26 mouse cellular contexts compared by ENCODE assay signal in the genomic region with DNA sequence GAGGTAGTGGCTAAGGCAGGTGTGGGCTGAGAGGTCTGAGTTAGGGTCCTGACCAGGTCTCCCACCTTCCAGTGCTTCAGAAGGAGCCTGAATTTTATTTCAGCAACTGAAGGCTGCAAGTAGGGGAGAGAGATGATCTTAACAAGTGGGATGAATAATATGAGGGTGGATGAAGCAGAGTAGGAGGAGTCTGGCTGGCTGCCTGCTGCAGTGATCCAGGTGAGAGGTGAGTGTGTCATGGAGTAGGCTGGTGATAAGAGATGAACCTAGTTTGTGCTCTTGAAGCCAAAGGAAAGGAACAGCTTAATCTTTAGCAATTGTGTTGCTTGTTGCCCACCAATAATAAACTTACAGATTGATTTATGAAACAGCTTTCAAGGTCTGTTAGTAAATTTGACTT.
"Had no signal": no experiment of that assay in that cellular context is flagged by ENCODE, and none has a peak within 500 bp of the region (broad histone marks: within the 10 kb centered on the region; RNA-seq: fewer than 3 reads in every experiment).

No protein-coding gene starts in this region.

- DNase-seq: gastrocnemius, adult 2 months; gastrocnemius, postnatal 10 days; gastrocnemius, postnatal 36 days; heart, adult 11 months; heart, adult 2 months; heart, postnatal 14 days; heart, postnatal 36 days; kidney, adult 18-20 months; kidney, adult 8-10 months; kidney, postnatal 10 days; kidney, postnatal 25 days; kidney, postnatal 4 days had no signal

- H3K4me3 ChIP-seq: gastrocnemius, adult 2 months; heart, adult 2 months; heart, embryonic 13.5 days; heart, embryonic 15.5 days; hindbrain, embryonic 13.5 days; hindbrain, embryonic 15.5 days; intestine, embryonic 15.5 days; layer of hippocampus, adult 2 months; left cerebral cortex, adult 2 months; limb, embryonic 10.5 days; limb, embryonic 12.5 days; liver, embryonic 12.5 days had no signal

- ATAC-seq: hindbrain, postnatal 0 days; inflammation-experienced regulatory T-cells, adult 6 months; intestine, embryonic 15.5 days; intestine, postnatal 0 days; liver, embryonic 12.5 days had no signal

- H3K9ac ChIP-seq: heart, embryonic 13.5 days; heart, embryonic 15.5 days; hindbrain, embryonic 13.5 days; hindbrain, embryonic 15.5 days; intestine, embryonic 15.5 days; limb, embryonic 12.5 days; liver, embryonic 12.5 days had no signal

- H3K36me3 ChIP-seq: heart, embryonic 15.5 days; hindbrain, embryonic 15.5 days; intestine, embryonic 15.5 days; limb, embryonic 10.5 days; limb, embryonic 12.5 days; liver, embryonic 12.5 days had no signal

- H3K4me1 ChIP-seq: intestine, embryonic 15.5 days; liver, embryonic 12.5 days had no signal

- H3K9me3 ChIP-seq: heart, embryonic 13.5 days; heart, embryonic 15.5 days; hindbrain, embryonic 13.5 days; hindbrain, embryonic 15.5 days; intestine, embryonic 15.5 days; limb, embryonic 10.5 days; limb, embryonic 12.5 days; liver, embryonic 12.5 days had no signal

- H3K27me3 ChIP-seq: heart, embryonic 13.5 days; heart, embryonic 15.5 days; hindbrain, embryonic 15.5 days; intestine, embryonic 15.5 days; limb, embryonic 12.5 days; liver, embryonic 12.5 days had no signal

- H3K4me2 ChIP-seq: heart, embryonic 11.5 days; heart, embryonic 13.5 days; heart, embryonic 15.5 days; hindbrain, embryonic 13.5 days; hindbrain, embryonic 15.5 days; intestine, embryonic 15.5 days; limb, embryonic 12.5 days; liver, embryonic 12.5 days had no signal

- H3K27ac ChIP-seq: gastrocnemius, adult 2 months; heart, adult 2 months; heart, embryonic 13.5 days; heart, embryonic 15.5 days; hindbrain, embryonic 13.5 days; hindbrain, embryonic 15.5 days; hindbrain, postnatal 0 days; intestine, embryonic 15.5 days; layer of hippocampus, adult 2 months; left cerebral cortex, adult 2 months; limb, embryonic 10.5 days; limb, embryonic 12.5 days; liver, embryonic 12.5 days had no signal
